In the genomic region with DNA sequence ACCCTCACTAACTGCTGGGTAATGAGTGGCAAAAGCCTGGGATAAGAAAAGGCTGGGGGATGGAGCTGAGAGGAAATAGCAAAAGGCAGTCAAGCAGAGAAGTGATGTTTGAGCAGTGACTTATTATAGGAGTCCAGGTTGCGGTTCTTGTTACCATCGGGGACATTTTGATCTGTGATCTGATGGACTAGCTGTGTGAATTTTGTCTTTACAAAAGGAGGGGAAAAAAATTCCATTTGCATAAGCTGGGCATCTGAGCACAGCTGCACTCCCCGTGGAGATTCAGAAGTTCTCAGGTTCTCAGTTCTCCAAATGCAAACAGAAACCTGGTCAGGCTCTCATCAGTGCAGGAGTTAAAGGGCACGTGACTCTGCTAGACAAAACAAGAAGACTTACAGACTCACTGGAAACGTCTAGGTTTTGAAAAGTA, we compare ENCODE assay signal across 13 mouse cellular contexts. TPM values are rescaled to one million over a fixed set of nuclear protein-coding genes. Genes with fewer than 3 reads are reported as not detected.
DNase-seq lines count a peak whose midpoint lies in the region; ATAC-seq and TF ChIP-seq lines count a peak whose summit lies in the region.
"Had no signal": no experiment of that assay in that cellular context is flagged by ENCODE, and none has a peak within 500 bp of the region (broad histone marks: within the 10 kb centered on the region; RNA-seq: fewer than 3 reads in every experiment).

No protein-coding gene starts in this region.

- H3K4me1 ChIP-seq in stomach, embryonic 14.5 days (ENCODE audit: control insufficient read depth, insufficient read depth, low read length): peaks cover 5% of the 10 kb centered on the region; the same call in 1 of the 2 replicates
- H3K4me1 ChIP-seq in stomach, postnatal 0 days (replicated peaks; ENCODE audit: control insufficient read depth, insufficient read depth): no peaks in the 10 kb centered on the region
- H3K4me1 ChIP-seq: heart, embryonic 15.5 days had no signal

- no peak overlapping the region for H3K4me2 ChIP-seq in stomach, embryonic 14.5 days (replicated peaks; ENCODE audit: low read depth, low read length)
- no peak overlapping the region for H3K4me2 ChIP-seq in stomach, postnatal 0 days (replicated peaks; ENCODE audit: low read depth)
- H3K4me2 ChIP-seq: heart, embryonic 15.5 days had no signal

- TF ChIP-seq EP300 in stomach, postnatal 0 days (optimal IDR thresholded peaks at IDR 0.05): no peak

- H3K36me3 ChIP-seq in stomach, embryonic 14.5 days (ENCODE audit: control insufficient read depth, insufficient read depth, low read length): no peaks in the 10 kb centered on the region
- H3K36me3 ChIP-seq in stomach, postnatal 0 days (ENCODE audit: control insufficient read depth, insufficient read depth, low read length): no peaks in the 10 kb centered on the region
- H3K36me3 ChIP-seq: G1E; heart, embryonic 15.5 days had no signal

- H3K4me3 ChIP-seq in stomach, embryonic 14.5 days (ENCODE audit: low read depth, low read length): no peak overlapping the region
- H3K4me3 ChIP-seq in stomach, postnatal 0 days (ENCODE audit: low read depth, low read length): no peak overlapping the region
- H3K4me3 ChIP-seq: heart, embryonic 15.5 days had no signal

- no peak for DNase-seq in stomach, postnatal 0 days (ENCODE audit: low spot score)
- DNase-seq in fibroblast of lung, adult 2 months (ENCODE audit: low read depth): peak; percentile 40
- DNase-seq in kidney, postnatal 36 days: peak; percentile 43 to 80
- no peak for DNase-seq in testis, postnatal 10 days (ENCODE audit: low spot score)
- DNase-seq in c-Kit-positive CD71-positive TER-119-positive erythroid progenitor cells, embryonic 14.5 days (ENCODE audit: low spot score): no peak
- DNase-seq in adrenal gland, postnatal 14 days: no peak
- DNase-seq: cerebellum, adult 11 months; gastrocnemius, postnatal 10 days had no signal

- peak overlapping the region; percentile 21; the same call in 1 of the 2 replicates for H3K27ac ChIP-seq in stomach, embryonic 14.5 days (ENCODE audit: low read length)
- no peak overlapping the region for H3K27ac ChIP-seq in stomach, postnatal 0 days (replicated peaks)
- H3K27ac ChIP-seq: heart, embryonic 15.5 days; macrophage had no signal

- 15% methylated on average over 5 of the region's 5 CpGs for WGBS in stomach, embryonic 14.5 days
- WGBS in stomach, postnatal 0 days: 19% methylated on average over 5 of the region's 5 CpGs

- ATAC-seq in stomach, embryonic 14.5 days (ENCODE audit: insufficient number of reproducible peaks, insufficient read depth, low FRiP score, low read depth): no peak
- ATAC-seq in stomach, postnatal 0 days (ENCODE audit: low FRiP score, low TSS enrichment): no peak
- ATAC-seq: intestine, embryonic 16.5 days had no signal

- TF ChIP-seq CTCF in stomach, postnatal 0 days (IDR thresholded peaks at IDR 0.05; ENCODE audit: low read depth): no peak

- H3K9ac ChIP-seq in stomach, embryonic 14.5 days (replicated peaks; ENCODE audit: low read depth, low read length): no peak overlapping the region
- no peak overlapping the region for H3K9ac ChIP-seq in stomach, postnatal 0 days (ENCODE audit: low read length)
- H3K9ac ChIP-seq: heart, embryonic 15.5 days had no signal

- no peaks in the 10 kb centered on the region for H3K9me3 ChIP-seq in stomach, embryonic 14.5 days (ENCODE audit: control insufficient read depth, low read depth, low read length)
- no peaks in the 10 kb centered on the region for H3K9me3 ChIP-seq in stomach, postnatal 0 days (ENCODE audit: control insufficient read depth, low read length)
- H3K9me3 ChIP-seq: heart, embryonic 15.5 days had no signal

- no peaks in the 10 kb centered on the region for H3K27me3 ChIP-seq in stomach, embryonic 14.5 days (ENCODE audit: control insufficient read depth, insufficient read depth, low read length)
- H3K27me3 ChIP-seq in stomach, postnatal 0 days (ENCODE audit: control insufficient read depth, insufficient read depth, low read length): no peaks in the 10 kb centered on the region
- H3K27me3 ChIP-seq: heart, embryonic 15.5 days had no signal

RNA-seq across cellular contexts. Expression of gene Kcnj16, which starts 6.2 kb away (rescaled TPM):
- not detected in 2 replicates for polyA plus RNA-seq in stomach, embryonic 14.5 days (2014; fragmentation: Nextera tagmentation; extraction: Ambion mirVana)
- 2.7 TPM in 2 replicates for polyA plus RNA-seq in stomach, postnatal 0 days (2015; fragmentation: Nextera tagmentation; extraction: Ambion mirVana)
- 0.33 and 1.3 TPM in 2 replicates for total RNA-seq in adrenal gland, postnatal 14 days (2021)
- total RNA-seq: G1E had no signal
- polyA plus RNA-seq: G1E; heart, embryonic 15.5 days had no signal

Comparison
In these comparisons a context has a peak if more than half of its experiments do, and no peak if none do; other contexts are left out.
1. DNase-seq: peak in fibroblast of lung, adult 2 months (single experiment) and kidney, postnatal 36 days (2 of 2); none in stomach, postnatal 0 days (single experiment), testis, postnatal 10 days (single experiment), c-Kit-positive CD71-positive TER-119-positive erythroid progenitor cells, embryonic 14.5 days (single experiment) and adrenal gland, postnatal 14 days (single experiment).